Mouse (Mus musculus) T-cell, adult 66 days (primary cell): ENCODE data around the gene Zzef1. TPM values are rescaled to one million over a fixed set of nuclear protein-coding genes. Genes with fewer than 3 reads are reported as not detected.

Experiments used
- total RNA-seq, 2 experiments: library from RNA; stranded (reverse); gene quantifications; 3 replicates in 1 of 2; 4 replicates in 1 of 2; pipeline ENCODE4 v1.2.4; 2023

Zzef1 gene
- 10 to 100 TPM; 83.9 to 99.4 TPM for total RNA-seq

DNA sequence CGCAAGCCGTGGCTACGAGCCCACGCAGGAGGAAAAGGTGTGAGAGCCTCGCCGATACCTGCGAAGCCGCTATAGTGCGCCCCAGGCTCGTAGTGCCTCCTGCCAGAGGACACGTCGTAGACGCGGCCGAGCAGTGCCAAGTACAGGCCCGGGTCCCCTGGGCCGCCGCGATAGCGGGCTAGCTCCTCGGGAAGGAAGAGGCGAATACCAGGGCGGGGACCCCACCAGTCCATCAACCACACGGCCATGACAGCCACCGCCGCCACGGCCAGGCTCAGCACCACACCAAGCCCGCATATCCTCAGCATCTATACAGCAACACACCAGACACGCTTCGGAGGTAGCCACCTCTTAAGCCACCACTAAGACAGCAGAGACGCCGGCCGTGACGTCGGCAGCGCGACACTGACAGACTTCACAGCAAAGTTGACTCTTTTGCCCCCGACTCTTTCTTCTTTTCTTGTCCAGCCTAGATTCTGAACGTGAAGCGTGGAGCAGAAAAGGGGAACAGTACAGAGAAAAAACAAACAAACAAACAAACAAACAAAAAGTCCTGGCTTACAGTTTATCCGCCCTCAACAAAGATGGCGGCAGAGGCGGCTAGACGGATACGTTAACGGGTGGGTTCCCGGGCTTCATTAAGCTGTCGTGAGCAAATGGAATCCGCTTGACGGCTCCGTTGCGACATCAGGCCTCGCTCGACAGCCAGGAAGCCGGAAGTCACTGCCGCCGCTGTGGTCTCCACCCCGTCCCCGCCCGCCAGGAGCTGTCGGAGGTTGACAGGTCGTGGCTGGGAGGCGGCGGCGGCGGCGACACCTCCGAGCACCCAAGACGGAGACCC is at the start of gene Zzef1, which contains the start of gene Cyb5d2:
Gene Zzef1, plus strand, starts transcription at position 772 of the 841 bp plus-strand sequence.
Gene Cyb5d2, minus strand, starts transcription at position 688 of the 841 bp plus-strand sequence.

DNA sequence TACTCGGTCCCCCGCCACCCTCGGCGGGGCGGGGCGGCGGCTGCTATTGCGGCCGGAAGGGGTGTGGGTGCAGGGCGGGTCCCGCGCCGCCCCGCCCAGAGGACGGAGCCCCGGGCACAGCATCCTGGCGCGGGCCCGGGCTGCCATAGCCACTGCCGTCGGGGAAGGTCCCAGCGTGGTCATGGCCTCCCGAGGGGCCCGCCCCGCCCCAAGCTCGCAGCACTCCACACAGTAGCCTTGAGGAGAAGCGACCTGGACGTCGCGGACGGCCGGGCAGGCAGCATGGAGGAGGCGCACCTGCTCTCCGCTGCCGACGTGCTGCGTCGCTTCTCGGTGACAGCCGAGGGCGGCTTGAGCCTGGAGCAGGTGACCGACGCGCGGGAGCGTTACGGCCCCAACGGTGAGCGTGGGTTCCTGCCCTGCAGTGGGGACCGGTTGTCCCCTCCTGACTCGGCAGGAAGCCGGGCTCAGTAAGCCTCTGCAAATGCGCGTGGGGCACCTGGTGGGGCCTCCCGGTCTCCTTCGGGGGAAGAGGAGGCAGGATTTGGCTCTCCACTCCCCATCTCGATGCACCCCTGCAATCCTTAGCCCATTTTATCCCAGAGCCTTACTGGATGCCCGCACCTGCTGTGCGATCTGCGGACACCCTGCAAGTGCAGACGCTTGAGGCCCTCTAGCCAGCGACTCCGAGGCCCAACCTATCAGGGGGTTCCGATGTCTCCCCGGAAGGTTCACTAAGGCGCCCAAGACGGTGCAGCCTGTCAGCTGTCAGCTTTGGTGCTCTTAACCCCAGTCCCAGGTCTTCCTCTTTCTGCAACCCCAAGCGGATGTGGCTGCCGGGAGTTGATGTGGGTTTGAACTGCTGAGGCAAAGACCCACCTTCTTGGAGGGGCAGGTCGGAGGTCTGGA is 165.3 kb downstream of the Zzef1 start, which contains the start of gene Atp2a3:
Gene Atp2a3, plus strand, starts transcription at position 98 of the 909 bp plus-strand sequence.

Other genes with a start within 250 kb of the Zzef1 start
- 1 to 10 TPM in 1 of 2 experiments, under 1 TPM in 1; 0.86 to 1.6 TPM for gene Spns3, start 245.7 kb upstream of the Zzef1 start, total RNA-seq
- 10 to 100 TPM; 34.0 to 40.5 TPM for gene Ube2g1, start 188.9 kb upstream of the Zzef1 start, total RNA-seq
- gene Ankfy1, start 106.2 kb upstream of the Zzef1 start, total RNA-seq = 10 to 100 TPM; 69.0 to 73.6 TPM
- 1 to 10 TPM; 5.6 to 8.5 TPM for gene Cyb5d2, start 84 bp upstream of the Zzef1 start, total RNA-seq
- gene Atp2a3, start 164.9 kb downstream of the Zzef1 start, total RNA-seq = 100 to 1,000 TPM; 226 to 247 TPM
- gene P2rx1, start 202.9 kb downstream of the Zzef1 start, total RNA-seq = 1 to 10 TPM in 1 of 2 experiments, under 1 TPM in 1; 0.73 to 1.5 TPM
- gene Camkk1, start 222.8 kb downstream of the Zzef1 start, total RNA-seq = 1 to 10 TPM; 4.9 to 5.3 TPM